Mouse (Mus musculus) monocyte, adult 2 months (primary cell): ENCODE data around the gene Cct5.

Source experiments
- DNase-seq, 2 experiments: peaks; one replicate each; pipeline ENCODE4 v3.0.0; 2022; ENCODE audit warnings: low spot score in 2 of 2, low read depth in 1 of 2

The Cct5 gene

GRCm38 (mm10) chr15:31565786-31566185 lies 35.8 kb downstream of the Cct5 start:
- DNase-seq, result no peak

GRCm38 (mm10) chr15:31565184-31565583 lies 36.4 kb downstream of the Cct5 start, which contains the start of gene Cmbl:
Gene Cmbl (plus strand): TSS chr15:31565389.
- no peak for DNase-seq

- no peak for DNase-seq
These were observed 37.7 kb downstream of the Cct5 start for GRCm38 (mm10) chr15:31563577-31564546.

GRCm38 (mm10) chr15:31562847-31563246 lies 38.8 kb downstream of the Cct5 start:
- DNase-seq, result no peak

GRCm38 (mm10) chr15:31561976-31562375 lies 39.6 kb downstream of the Cct5 start:
- DNase-seq, result no peak

- DNase-seq, result no peak
These were observed 40.2 kb downstream of the Cct5 start for GRCm38 (mm10) chr15:31561390-31561789.

GRCm38 (mm10) chr15:31554855-31555254 lies 46.7 kb downstream of the Cct5 start:
- DNase-seq, result no peak

- no peak for DNase-seq
These were observed 51.2 kb downstream of the Cct5 start for GRCm38 (mm10) chr15:31550381-31550780.

GRCm38 (mm10) chr15:31547421-31547820 lies 54.2 kb downstream of the Cct5 start:
- DNase-seq, result no peak

GRCm38 (mm10) chr15:31546291-31546690 lies 55.3 kb downstream of the Cct5 start:
- no peak for DNase-seq

GRCm38 (mm10) chr15:31545058-31545457 lies 56.5 kb downstream of the Cct5 start:
- no peak for DNase-seq

GRCm38 (mm10) chr15:31543246-31543645 lies 58.4 kb downstream of the Cct5 start:
- DNase-seq, result no peak

GRCm38 (mm10) chr15:31542013-31542958 lies 59.3 kb downstream of the Cct5 start:
- no peak for DNase-seq
